Mouse (Mus musculus) heart, embryonic 13.5 days (tissue): ENCODE results near the gene Ndrg2. TPM values are rescaled to one million over a fixed set of nuclear protein-coding genes. Genes with fewer than 3 reads are reported as not detected.

Experiments used
- ATAC-seq: fragments of 200-750 bp; cut with Nextera tagmentation; 2 replicates; pipeline ENCODE4 v1.8.0; 2017; ENCODE audit warnings: moderate TSS enrichment; ENCODE audit not compliant: insufficient number of reproducible peaks, low FRiP score, low TSS enrichment; ENCODE audit errors: extremely low read depth
- H3K27ac ChIP-seq: fragments of 300-500 bp; sonication (generic); replicated peaks from 2 replicates; pipeline ENCODE4 v1.5.1; 2015; ENCODE audit warnings: moderate library complexity, mild to moderate bottlenecking, inconsistent platforms
- H3K27me3 ChIP-seq: fragments of 300-500 bp; sonication (generic); replicated peaks from 2 replicates; pipeline ENCODE4 v1.6.1; 2015; ENCODE audit warnings: mild to moderate bottlenecking, inconsistent platforms
- H3K36me3 ChIP-seq: fragments of 300-500 bp; sonication (generic); 2 replicates; pipeline ENCODE4 v1.6.1; 2015; ENCODE audit warnings: mild to moderate bottlenecking, inconsistent platforms
- H3K4me1 ChIP-seq: fragments of 300-500 bp; sonication (generic); 2 replicates; pipeline ENCODE4 v1.6.1; 2015; ENCODE audit warnings: inconsistent platforms
- H3K4me2 ChIP-seq: fragments of 300-500 bp; sonication (generic); 2 replicates; pipeline ENCODE4 v1.6.1; 2015; ENCODE audit warnings: inconsistent platforms, mild to moderate bottlenecking, moderate library complexity
- H3K4me3 ChIP-seq: fragments of 300-500 bp; sonication (generic); 2 replicates; pipeline ENCODE4 v1.5.1; 2015; ENCODE audit warnings: moderate library complexity, mild to moderate bottlenecking, inconsistent platforms
- H3K9ac ChIP-seq: fragments of 300-500 bp; sonication (generic); 2 replicates; pipeline ENCODE4 v1.6.1; 2015; ENCODE audit warnings: inconsistent platforms, mild to moderate bottlenecking, moderate library complexity
- H3K9me3 ChIP-seq: fragments of 300-500 bp; sonication (generic); 2 replicates; pipeline ENCODE4 v1.6.1; 2016; ENCODE audit warnings: inconsistent platforms
- WGBS: fragments of 180-500 bp; shearing (Covaris S2); methylation state at CpG from one replicate; pipeline ENCODE4 v1.1.7; 2015; ENCODE audit warnings: mixed read lengths; 5-methylcytosine and 5-hydroxymethylcytosine counted together
- polyA plus RNA-seq: library from polyadenylated mRNA; unstranded; fragments of >200 nt; fragmentation: Nextera tagmentation; extraction: Ambion mirVana; gene quantifications from 2 replicates; pipeline ENCODE4 v1.2.1, GENCODE M21; 2015

Ndrg2 gene
- polyA plus RNA-seq, result 223 and 248 TPM in 2 replicates

DNA sequence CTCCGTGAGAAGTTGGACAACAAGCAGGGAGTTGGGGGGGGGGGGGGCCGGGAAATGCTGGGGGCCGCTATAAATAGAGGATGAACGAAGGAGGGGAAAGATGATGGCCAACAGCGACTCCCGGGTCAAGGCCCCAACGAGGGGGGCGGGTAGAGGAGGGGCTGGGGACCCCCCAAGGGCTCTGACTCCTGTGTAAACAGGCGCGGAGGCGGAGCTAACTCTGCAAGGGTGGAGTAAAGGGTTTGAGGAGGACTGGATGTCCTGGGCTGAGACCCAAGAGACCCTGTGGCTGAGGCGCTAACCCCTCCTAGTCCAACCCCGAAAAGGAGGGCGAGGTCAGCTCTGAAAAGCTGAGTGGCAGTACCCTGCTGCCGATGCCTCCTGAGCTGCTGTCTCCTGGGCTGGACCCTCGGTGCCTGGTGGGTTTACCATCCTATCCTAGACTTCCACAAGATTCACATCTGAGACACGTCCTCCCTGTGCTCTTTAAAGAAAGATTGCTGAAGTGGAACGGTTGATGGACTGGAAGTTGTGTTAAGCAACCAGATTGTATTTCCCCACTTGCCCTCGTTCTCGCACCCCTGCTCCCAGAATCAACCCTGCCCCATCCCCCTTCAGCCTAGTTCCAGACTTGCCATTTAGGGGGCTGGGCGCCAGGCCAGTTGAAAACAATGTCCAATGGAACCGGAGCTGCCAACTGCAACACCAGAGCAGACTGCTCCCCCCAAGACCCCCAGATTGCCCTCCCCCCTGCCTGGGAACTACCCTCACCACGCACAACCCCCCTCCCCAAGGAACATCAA lies at the start of gene Ndrg2:
Ndrg2 (minus strand) TSS at position 199 of the 803 bp plus-strand sequence.
- Histone ChIP-seq H3K9me3 (no peaks in the 10 kb centered on the region), H3K27me3 (no peaks in the 10 kb centered on the region), H3K4me3 (peak within 1 kb of the TSS; percentile 71), H3K4me2 (peak within 1 kb of the TSS; percentile 99), H3K36me3 (peaks cover 25% of the 10 kb centered on the region), H3K9ac (peak within 1 kb of the TSS; percentile 91), H3K4me1 (peaks cover 29% of the 10 kb centered on the region), H3K27ac (peak within 1 kb of the TSS; percentile 95)
- peak; percentile 43; the same call in 1 of the 2 replicates for ATAC-seq
- WGBS, result 4% methylated on average over 20 of the region's 23 CpGs

DNA sequence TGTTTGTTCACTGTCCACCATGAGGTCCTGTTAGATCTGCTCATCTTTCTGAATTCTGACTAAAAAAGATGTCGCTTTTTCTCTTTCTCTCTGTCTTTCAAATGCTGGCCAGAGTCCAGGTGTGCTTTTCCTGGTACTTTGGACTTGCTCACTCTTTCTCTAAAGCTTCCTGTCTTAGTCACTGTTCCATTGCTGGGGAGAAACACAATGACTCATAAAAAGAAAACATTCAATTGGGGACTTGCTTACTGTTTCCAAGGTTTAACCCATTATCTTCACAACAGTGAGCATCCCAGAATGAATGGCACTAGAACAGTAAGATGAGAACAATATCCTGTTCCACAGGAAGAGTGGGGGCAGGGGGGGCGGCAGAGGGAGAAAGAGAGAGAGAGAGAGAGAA lies 46.4 kb upstream of the Ndrg2 start:
- 77% methylated on average over 2 of the region's 2 CpGs for WGBS
- ATAC-seq, result no peak
- no peak overlapping the region for H3K4me3 ChIP-seq

DNA sequence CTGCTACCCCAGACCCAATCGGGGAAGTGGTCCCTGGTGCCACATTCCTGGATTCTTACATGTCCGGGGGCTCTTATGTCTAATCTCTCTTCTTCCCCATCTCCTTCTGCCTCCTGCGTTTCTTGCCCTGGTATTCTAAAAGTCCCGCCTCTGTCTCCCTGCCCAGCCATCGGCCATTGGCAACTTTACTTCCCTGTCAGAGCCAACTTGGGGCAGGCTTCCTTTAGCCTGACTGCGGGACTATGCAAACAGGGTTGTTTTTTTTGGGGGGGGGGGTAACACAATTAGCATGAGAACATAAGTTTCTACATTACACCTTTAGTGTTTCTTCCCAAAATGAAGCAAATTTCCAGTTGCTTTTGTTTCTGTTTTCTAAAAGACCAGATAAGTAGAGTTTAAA lies 29.4 kb upstream of the Ndrg2 start:
- no peak for ATAC-seq
- Histone ChIP-seq H3K4me2 (no peak overlapping the region), H3K27me3 (no peaks in the 10 kb centered on the region), H3K9ac (no peak overlapping the region), H3K4me1 (peaks cover 6% of the 10 kb centered on the region; the same call in 1 of the 2 replicates), H3K27ac (no peak overlapping the region), H3K9me3 (no peaks in the 10 kb centered on the region; the same call in 1 of the 2 replicates), H3K4me3 (no peak overlapping the region), H3K36me3 (no peaks in the 10 kb centered on the region)
- WGBS, result 54% methylated on average over 6 of the region's 6 CpGs

More for the DNA sequence above, 46.4 kb upstream of the Ndrg2 start:
- Histone ChIP-seq H3K9me3 (0 out of 2 replicates have a peak, but pooled peaks cover 2% of the 10 kb centered on the region), H3K9ac (no peak overlapping the region), H3K27ac (no peak overlapping the region), H3K36me3 (no peaks in the 10 kb centered on the region), H3K27me3 (no peaks in the 10 kb centered on the region), H3K4me1 (peaks cover 6% of the 10 kb centered on the region), H3K4me2 (no peak overlapping the region)

DNA sequence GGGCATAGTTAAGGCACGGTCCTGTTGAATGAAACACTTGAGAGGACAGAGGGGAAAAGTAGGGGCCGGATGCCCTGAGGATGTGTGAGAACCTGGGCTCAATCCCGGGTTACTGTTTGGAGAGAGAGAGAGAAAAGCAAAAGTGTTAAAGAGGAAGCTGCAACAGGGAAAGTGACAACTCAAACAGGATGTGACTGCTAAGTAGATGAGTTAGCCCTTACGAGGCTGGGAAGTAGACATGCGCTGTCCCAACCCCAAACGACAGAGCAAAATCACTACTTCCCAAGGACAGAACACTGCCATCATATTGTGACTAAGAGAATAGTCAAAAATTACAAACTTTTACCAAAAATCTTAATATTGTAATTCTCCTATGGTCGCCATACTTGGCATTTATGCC lies 28.3 kb upstream of the Ndrg2 start:
- no peak overlapping the region for H3K4me3 ChIP-seq
- H3K4me2 ChIP-seq, result no peak overlapping the region
- H3K27me3 ChIP-seq, result no peaks in the 10 kb centered on the region
- no peaks in the 10 kb centered on the region for H3K36me3 ChIP-seq
- no peak overlapping the region for H3K9ac ChIP-seq
- peaks cover 6% of the 10 kb centered on the region; the same call in 1 of the 2 replicates for H3K9me3 ChIP-seq
- WGBS, result 52% methylated on average over 7 of the region's 7 CpGs
- no peak for ATAC-seq
- H3K4me1 ChIP-seq, result peaks cover 6% of the 10 kb centered on the region; the same call in 1 of the 2 replicates
- no peak overlapping the region for H3K27ac ChIP-seq

DNA sequence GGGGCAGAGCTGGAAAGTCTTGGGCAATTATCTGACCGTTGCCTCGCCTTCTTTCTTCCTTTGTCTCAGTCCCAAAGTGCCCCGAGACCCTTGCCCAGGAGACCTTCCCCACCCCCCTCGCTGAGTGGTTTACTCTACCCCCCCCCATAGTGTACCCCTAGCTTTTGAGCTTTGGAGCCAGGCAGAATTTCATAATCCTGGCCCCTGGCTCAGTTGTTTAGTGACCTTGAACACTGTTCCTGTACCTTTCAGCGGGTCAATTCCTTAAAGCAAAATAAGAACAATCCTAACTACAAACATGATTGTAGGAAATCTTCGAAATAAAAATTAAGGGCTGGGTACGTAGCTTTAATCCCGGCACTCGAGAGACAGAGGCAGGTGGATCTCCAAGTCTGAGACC lies 27.6 kb upstream of the Ndrg2 start:
- Histone ChIP-seq H3K4me3 (no peak overlapping the region), H3K9ac (no peak overlapping the region), H3K4me1 (peaks cover 6% of the 10 kb centered on the region; the same call in 1 of the 2 replicates), H3K27me3 (no peaks in the 10 kb centered on the region), H3K36me3 (no peaks in the 10 kb centered on the region), H3K9me3 (peaks cover 6% of the 10 kb centered on the region; the same call in 1 of the 2 replicates), H3K27ac (no peak overlapping the region), H3K4me2 (no peak overlapping the region)
- WGBS, result 67% methylated on average over 9 of the region's 9 CpGs
- ATAC-seq, result no peak

DNA sequence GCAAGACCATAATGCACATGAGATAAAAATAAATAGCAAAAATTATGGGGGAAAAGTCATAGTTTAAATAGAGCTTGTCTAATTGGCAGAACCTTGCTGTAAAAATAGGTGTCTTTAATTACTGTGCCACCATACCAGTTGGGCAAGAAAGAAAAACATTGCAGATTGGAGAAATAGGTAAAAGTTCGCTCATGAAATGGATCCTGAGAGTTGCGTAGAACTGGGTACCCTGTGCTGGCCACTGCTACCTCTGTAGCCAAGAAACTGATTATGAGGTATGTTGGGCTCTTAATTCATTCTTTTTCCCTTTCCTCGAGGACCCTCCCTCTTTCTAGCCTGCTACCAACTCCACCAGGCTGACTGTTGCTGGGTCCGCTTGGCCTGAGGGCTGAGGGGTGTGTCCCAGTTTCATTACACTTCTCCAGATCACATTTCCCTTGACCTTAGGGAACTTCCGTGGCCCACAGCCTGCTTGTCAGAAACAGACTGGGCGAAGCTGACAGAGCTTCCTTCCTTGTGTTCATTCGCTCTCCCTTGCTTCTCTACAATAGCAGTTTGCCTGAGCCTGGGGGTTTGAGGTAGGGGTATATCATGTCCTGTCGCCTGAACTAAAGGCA lies 27.1 kb upstream of the Ndrg2 start:
- Histone ChIP-seq H3K27ac (no peak overlapping the region), H3K36me3 (no peaks in the 10 kb centered on the region), H3K9ac (no peak overlapping the region), H3K4me1 (peaks cover 6% of the 10 kb centered on the region; the same call in 1 of the 2 replicates), H3K27me3 (no peaks in the 10 kb centered on the region), H3K4me3 (no peak overlapping the region), H3K9me3 (peaks cover 6% of the 10 kb centered on the region; the same call in 1 of the 2 replicates), H3K4me2 (no peak overlapping the region)
- no peak for ATAC-seq
- WGBS, result 49% methylated on average over 8 of the region's 8 CpGs

DNA sequence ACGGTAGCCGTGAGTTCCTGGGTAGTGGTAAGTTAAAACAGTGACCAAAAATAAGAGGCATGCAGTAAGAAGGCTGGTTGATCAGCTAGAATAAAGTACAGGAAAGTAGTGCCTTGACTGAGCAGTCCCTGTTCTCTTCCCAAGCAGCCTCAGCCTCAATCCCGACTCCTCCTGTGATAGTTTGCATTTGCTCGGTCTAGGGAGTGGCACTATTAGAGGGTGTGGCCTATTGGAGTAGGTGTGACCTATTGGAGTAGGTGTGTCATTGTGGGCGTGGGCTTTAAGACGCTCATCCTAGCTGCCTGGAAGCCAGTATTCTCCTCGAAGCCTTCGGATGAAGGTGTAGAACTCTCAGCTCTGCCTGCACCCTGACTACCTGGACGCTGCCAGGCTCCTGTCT lies 25.0 kb upstream of the Ndrg2 start:
- Histone ChIP-seq H3K27ac (no peak overlapping the region), H3K4me1 (peaks cover 6% of the 10 kb centered on the region; the same call in 1 of the 2 replicates), H3K4me2 (no peak overlapping the region), H3K9ac (no peak overlapping the region), H3K36me3 (no peaks in the 10 kb centered on the region), H3K27me3 (no peaks in the 10 kb centered on the region), H3K4me3 (no peak overlapping the region), H3K9me3 (peaks cover 6% of the 10 kb centered on the region; the same call in 1 of the 2 replicates)
- WGBS, result 79% methylated on average over 9 of the region's 9 CpGs
- ATAC-seq, result no peak

DNA sequence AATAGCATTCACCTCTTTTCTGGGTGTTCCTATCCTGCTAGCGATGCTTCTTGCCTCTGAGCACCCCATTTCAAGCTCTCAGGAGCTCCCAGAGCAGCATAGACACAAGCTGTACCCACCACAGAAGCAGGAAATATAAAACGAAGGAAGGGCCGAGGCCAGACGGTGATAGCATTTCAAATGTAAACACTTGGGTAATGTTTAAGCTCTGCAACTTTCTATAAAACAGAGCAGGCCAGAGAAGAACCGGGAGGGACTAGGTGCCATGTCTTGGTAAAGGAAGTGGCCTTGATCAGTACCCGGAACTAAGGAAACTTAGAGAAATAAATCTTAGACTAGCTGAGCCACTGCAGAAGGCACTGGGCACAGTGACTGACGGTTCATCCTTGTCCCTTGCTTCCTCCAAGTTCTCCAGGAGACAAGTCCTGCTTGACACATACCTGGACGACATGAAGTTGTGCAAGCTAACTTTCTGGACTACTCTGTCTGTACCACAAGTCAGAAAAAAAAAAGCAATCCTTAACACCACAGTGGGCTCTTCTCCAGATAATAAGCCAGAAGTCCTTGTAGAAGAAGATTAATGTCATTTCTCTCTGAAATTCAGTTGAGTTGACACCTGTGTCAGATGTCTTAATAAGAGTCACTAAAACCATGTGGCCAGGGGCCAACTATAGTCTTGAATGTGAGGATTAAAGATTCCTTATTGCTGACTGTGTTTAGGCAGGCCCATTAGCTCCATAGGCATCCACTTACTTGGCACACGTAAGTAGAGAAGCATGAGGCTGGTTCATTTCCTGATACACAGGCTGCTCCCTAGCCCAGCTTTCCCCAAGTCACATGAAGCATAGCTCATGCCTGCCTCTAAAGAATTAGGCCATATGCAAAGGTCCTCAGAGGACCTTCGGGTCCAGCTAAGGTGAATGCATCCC lies 18.4 kb upstream of the Ndrg2 start:
- no peak overlapping the region for H3K4me2 ChIP-seq

DNA sequence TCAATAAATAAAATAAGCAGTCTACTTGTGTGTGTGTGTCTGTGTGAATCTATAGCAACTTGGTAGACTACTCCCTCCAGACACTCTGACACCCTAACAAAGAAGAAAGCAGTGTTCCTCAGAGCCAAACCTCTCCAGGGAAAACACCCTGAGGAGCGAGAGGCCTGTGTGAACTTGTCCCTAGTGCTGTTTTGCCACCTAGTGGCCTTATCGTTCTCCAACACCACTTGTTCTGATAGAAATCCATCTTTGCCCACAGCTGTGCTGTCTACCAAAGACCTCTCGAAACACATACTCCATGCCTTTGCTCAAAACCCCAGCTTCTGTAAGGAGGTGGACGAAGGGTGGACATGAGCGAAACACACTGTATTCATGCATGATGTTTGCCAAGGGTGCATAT lies 16.9 kb upstream of the Ndrg2 start:
- Histone ChIP-seq H3K36me3 (no peaks in the 10 kb centered on the region), H3K9me3 (no peaks in the 10 kb centered on the region), H3K27ac (no peak overlapping the region), H3K4me1 (peaks cover 14% of the 10 kb centered on the region), H3K4me3 (no peak overlapping the region), H3K27me3 (no peaks in the 10 kb centered on the region), H3K4me2 (no peak overlapping the region), H3K9ac (peak overlapping the region; percentile 44; the same call in 1 of the 2 replicates)
- WGBS, result 28% methylated on average over 5 of the region's 5 CpGs
- no peak for ATAC-seq

More for the DNA sequence above, 18.4 kb upstream of the Ndrg2 start:
- no peak overlapping the region for H3K9ac ChIP-seq
- H3K9me3 ChIP-seq, result no peaks in the 10 kb centered on the region
- H3K4me3 ChIP-seq, result no peak overlapping the region
- ATAC-seq, result no peak
- 63% methylated on average over 10 of the region's 10 CpGs for WGBS
- no peaks in the 10 kb centered on the region for H3K27me3 ChIP-seq
- H3K27ac ChIP-seq, result no peak overlapping the region
- H3K4me1 ChIP-seq, result peaks cover 14% of the 10 kb centered on the region
- no peaks in the 10 kb centered on the region for H3K36me3 ChIP-seq

DNA sequence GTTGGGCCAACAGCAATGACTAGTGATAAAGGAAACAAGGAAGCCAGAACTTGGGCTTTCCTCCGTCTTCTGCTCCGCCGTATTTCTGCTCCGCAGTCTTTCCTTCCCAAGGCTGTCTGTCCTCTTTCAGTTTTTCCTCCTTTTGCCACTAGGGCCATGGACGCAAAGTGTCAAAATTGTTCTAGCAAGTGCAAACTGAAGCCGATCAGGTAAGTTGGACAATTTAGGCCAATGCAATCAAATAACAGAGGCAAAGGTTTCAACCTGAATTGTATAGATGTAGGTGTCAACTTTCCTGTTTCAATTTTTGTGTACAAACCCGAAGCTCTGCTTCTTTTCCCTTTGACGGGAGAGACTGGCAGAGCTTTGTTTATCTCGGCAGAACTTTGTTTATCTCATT lies 16.0 kb upstream of the Ndrg2 start:
- 50% methylated on average over 9 of the region's 9 CpGs for WGBS
- H3K27me3 ChIP-seq, result no peaks in the 10 kb centered on the region
- peak overlapping the region; percentile 24 for H3K9ac ChIP-seq
- ATAC-seq, result no peak
- H3K9me3 ChIP-seq, result no peaks in the 10 kb centered on the region
- H3K27ac ChIP-seq, result peak overlapping the region; percentile 30; the same call in 1 of the 2 replicates
- peaks cover 14% of the 10 kb centered on the region for H3K4me1 ChIP-seq
- no peak overlapping the region for H3K4me3 ChIP-seq
- peak overlapping the region; percentile 28; the same call in 1 of the 2 replicates for H3K4me2 ChIP-seq
- H3K36me3 ChIP-seq, result no peaks in the 10 kb centered on the region
